Mouse (Mus musculus) limb, embryonic 10.5 days (tissue): ENCODE results near the gene Pgam2. TPM values are rescaled to one million over a fixed set of nuclear protein-coding genes. Genes with fewer than 3 reads are reported as not detected.
"Not testable (repeated sequence)": the region's sequence is repeated elsewhere in the genome, so short reads cannot be mapped to it uniquely, and the experiment has no call there.

Source experiments
- DNase-seq: peaks from one replicate; pipeline ENCODE4 v3.0.0-alpha.2; 2017; ENCODE audit warnings: low spot score
- H3K27ac ChIP-seq: fragments of 300-500 bp; sonication (generic); 2 replicates; pipeline ENCODE4 v1.5.1; 2016; ENCODE audit warnings: mild to moderate bottlenecking
- H3K27me3 ChIP-seq: fragments of 300-500 bp; sonication (generic); 2 replicates; pipeline ENCODE4 v1.6.1; 2016; ENCODE audit warnings: low read depth, mild to moderate bottlenecking; ENCODE audit not compliant: poor library complexity, severe bottlenecking
- H3K36me3 ChIP-seq: fragments of 300-500 bp; sonication (generic); 2 replicates; pipeline ENCODE4 v1.6.1; 2016; ENCODE audit warnings: mild to moderate bottlenecking, moderate library complexity
- H3K4me1 ChIP-seq: fragments of 300-500 bp; sonication (generic); 2 replicates; pipeline ENCODE4 v1.6.1; 2016
- H3K4me3 ChIP-seq: fragments of 300-500 bp; sonication (generic); 2 replicates; pipeline ENCODE4 v1.5.1; 2016; ENCODE audit warnings: mild to moderate bottlenecking, moderate library complexity
- H3K9me3 ChIP-seq: fragments of 300-500 bp; sonication (generic); replicated peaks from 2 replicates; pipeline ENCODE4 v1.6.1; 2016; ENCODE audit warnings: mild to moderate bottlenecking
- WGBS: fragments of 180-500 bp; shearing (Covaris S2); methylation state at CpG from one replicate; pipeline ENCODE4 v1.1.7; 2016; 5-methylcytosine and 5-hydroxymethylcytosine counted together
- polyA plus RNA-seq: library from polyadenylated mRNA; unstranded; fragments of >200 nt; fragmentation: Nextera tagmentation; extraction: Ambion mirVana; gene quantifications from 2 replicates; pipeline ENCODE4 v1.2.1, GENCODE M21; 2016

The Pgam2 gene
- polyA plus RNA-seq, 1 experiment from 2014 or later = 9.6 TPM

DNA sequence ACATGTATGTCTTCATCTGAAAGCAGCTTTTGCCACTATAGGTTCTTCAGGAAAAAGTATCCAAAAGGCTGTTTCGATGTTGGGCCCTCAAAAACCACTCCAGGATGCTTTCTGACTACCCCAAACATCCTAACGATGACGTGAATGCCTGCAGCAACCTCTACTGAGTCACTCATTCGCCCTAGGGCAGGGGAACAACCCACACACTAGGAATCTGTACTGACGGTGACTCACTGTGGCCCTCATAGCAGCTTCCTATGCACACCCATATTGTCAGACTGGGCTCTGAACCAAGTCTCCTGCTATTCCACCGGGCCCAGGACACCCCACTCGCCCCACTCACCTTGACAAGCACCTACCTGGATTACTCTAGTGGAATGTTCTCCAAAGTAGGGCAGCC lies 31.5 kb upstream of the Pgam2 start:
- 88% methylated on average over 7 of the region's 7 CpGs for WGBS
- H3K27me3 ChIP-seq = no peaks in the 10 kb centered on the region
- H3K27ac ChIP-seq = no peak overlapping the region
- H3K4me3 ChIP-seq = no peak overlapping the region
- no peaks in the 10 kb centered on the region for H3K9me3 ChIP-seq
- peaks cover 31% of the 10 kb centered on the region for H3K36me3 ChIP-seq
- peaks cover 17% of the 10 kb centered on the region for H3K4me1 ChIP-seq
- no peak for DNase-seq

- H3K9me3 ChIP-seq = no peaks in the 10 kb centered on the region
- no peak for DNase-seq
- peaks cover 36% of the 10 kb centered on the region for H3K36me3 ChIP-seq
- H3K27me3 ChIP-seq = no peaks in the 10 kb centered on the region
- no peak overlapping the region for H3K4me3 ChIP-seq
- WGBS = 91% methylated on average over 9 of the region's 9 CpGs
- no peak overlapping the region for H3K27ac ChIP-seq
- H3K4me1 ChIP-seq = peaks cover 11% of the 10 kb centered on the region
Measured at GRCm38 (mm10) chr11:5834506-5834905, 31.0 kb upstream of the Pgam2 start.

DNA sequence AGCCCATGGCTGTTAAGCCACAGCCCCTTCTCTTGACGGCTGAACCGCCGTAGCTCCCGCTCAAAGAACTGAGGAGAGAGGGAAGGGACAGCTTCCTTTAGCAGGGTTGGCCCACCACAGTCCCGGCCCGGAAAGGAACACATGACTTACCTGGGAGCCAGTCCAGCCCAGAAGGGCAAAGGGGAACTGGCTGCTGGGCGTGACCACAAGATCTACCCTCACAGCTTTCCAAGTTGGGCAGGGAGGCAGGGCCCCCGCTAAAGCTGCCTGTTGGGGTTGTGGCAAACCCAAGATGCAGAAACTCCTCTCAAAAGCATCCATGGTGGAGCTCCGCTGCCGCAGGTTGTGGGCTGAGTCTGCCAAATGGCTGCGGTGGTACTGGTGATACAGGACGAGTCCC lies 25.8 kb upstream of the Pgam2 start:
- Histone ChIP-seq H3K27ac (no peak overlapping the region), H3K36me3 (peaks cover 54% of the 10 kb centered on the region), H3K9me3 (no peaks in the 10 kb centered on the region), H3K27me3 (no peaks in the 10 kb centered on the region), H3K4me1 (0 out of 2 replicates have a peak, but pooled peaks cover 2% of the 10 kb centered on the region), H3K4me3 (no peak overlapping the region)
- DNase-seq = no peak
- WGBS = 93% methylated on average over 12 of the region's 12 CpGs

DNA sequence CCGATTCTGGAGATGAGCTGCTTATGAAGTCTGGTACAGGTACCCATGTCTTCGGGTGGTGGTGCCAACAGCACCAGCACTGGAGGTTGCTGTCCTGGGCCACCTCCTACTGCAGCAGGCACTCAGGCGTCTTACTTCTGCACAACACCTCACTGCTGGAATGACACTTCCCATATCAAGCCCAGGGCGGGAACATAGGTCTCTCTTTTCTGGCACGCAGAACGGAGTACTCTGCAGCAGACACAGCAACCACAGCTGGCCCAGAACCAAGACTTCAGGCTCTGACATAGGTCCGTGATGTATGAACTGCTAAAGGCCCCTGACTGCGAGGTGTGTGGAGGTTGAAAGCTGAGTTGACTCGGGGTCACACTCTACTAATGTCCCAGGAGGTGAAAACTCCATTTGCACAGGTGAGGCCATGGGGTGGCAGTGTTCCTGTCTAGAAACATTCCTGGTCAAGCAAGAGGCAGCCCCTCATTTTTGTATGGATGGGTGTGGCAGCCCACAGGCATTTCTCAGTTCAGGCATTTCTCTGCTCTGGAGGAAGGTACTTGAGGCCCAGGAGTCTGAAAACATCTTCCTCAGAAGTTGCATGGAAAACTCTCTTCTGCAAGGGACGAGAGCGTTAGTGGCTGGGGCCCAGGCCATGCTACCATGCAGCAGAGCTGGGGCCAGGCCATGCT lies 25.1 kb upstream of the Pgam2 start:
- Histone ChIP-seq H3K27me3 (no peaks in the 10 kb centered on the region), H3K36me3 (peaks cover 48% of the 10 kb centered on the region), H3K27ac (no peak overlapping the region), H3K9me3 (no peaks in the 10 kb centered on the region), H3K4me1 (0 out of 2 replicates have a peak, but pooled peaks cover 2% of the 10 kb centered on the region), H3K4me3 (no peak overlapping the region)
- DNase-seq = no peak
- WGBS = 88% methylated on average over 11 of the region's 11 CpGs

DNA sequence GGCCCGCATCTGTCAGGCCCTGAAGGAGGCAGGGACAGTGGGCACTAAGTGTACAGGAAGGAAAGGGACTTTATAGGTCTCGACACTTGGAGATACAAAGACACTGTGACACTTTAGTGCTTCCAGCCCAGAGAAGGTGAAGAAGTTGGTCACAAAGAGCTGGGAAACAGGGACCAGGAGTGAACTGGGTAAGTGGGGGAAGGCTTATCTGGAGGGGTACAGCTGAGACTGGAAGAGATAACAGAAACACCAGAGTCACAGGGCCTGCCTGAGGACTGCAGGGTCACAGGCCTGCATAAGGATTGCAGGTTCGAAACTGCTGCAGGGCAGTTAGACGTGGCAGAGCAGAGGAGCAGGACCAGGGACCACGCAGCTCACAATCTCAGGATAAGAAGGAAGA lies 24.4 kb upstream of the Pgam2 start:
- 88% methylated on average over 5 of the region's 5 CpGs for WGBS
- Histone ChIP-seq H3K36me3 (peaks cover 47% of the 10 kb centered on the region), H3K4me1 (0 out of 2 replicates have a peak, but pooled peaks cover 2% of the 10 kb centered on the region), H3K4me3 (no peak overlapping the region), H3K9me3 (no peaks in the 10 kb centered on the region), H3K27me3 (no peaks in the 10 kb centered on the region), H3K27ac (no peak overlapping the region)
- DNase-seq = no peak

DNA sequence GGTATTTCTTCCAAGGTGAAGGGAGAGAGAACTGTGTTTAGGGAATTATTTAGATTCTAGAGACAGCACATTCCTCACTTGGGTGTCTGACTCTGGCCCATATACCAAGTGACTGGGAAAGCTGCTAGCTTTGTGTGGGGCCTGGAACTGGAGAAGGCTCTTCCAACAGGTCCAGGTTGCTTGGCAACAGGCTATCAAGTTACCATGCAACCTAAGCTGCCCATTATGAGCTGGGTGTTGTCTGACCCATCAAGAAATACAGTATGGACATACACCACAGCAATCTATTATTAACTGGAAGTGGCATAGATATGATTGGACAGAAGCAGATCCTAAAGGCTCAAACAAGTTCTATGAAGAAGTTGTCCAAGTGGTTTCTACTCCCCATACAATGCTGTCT lies 21.9 kb upstream of the Pgam2 start:
- Histone ChIP-seq H3K4me1 (0 out of 2 replicates have a peak, but pooled peaks cover 2% of the 10 kb centered on the region), H3K27me3 (no peaks in the 10 kb centered on the region), H3K36me3 (peaks cover 24% of the 10 kb centered on the region), H3K9me3 (no peaks in the 10 kb centered on the region), H3K27ac (no peak overlapping the region), H3K4me3 (no peak overlapping the region)
- DNase-seq = no peak

- Histone ChIP-seq H3K27me3 (no peaks in the 10 kb centered on the region), H3K36me3 (no peaks in the 10 kb centered on the region), H3K9me3 (no peaks in the 10 kb centered on the region), H3K4me1 (no peaks in the 10 kb centered on the region), H3K27ac (no peak overlapping the region), H3K4me3 (no peak overlapping the region)
- no peak for DNase-seq
- WGBS = 83% methylated on average over 2 of the region's 2 CpGs
Measured at GRCm38 (mm10) chr11:5819223-5819622, 15.7 kb upstream of the Pgam2 start.

DNA sequence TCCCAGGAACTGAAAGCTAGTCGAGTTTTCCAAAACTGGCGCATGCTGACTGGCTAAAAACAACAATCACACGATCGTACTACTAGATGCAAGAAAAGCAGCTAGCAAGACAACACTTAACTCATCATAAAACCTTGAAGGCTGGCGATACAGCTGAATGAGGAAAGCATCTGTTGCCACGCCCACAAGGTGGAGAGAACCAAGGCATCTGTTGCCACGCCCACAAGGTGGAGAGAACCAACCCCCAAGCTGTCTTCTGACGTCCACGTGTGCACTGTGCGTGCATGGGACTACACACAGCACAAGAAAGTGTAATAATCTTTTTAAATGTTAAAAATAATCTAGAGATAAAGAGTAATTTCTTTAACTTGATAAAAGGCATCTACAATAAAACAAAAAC lies 9.8 kb upstream of the Pgam2 start:
- Histone ChIP-seq H3K9me3 (no peaks in the 10 kb centered on the region), H3K36me3 (no peaks in the 10 kb centered on the region), H3K4me1 (no peaks in the 10 kb centered on the region), H3K27ac (no peak overlapping the region), H3K27me3 (no peaks in the 10 kb centered on the region), H3K4me3 (no peak overlapping the region)
- no peak for DNase-seq
- WGBS = 80% methylated on average over 10 of the region's 10 CpGs

GRCm38 (mm10) chr11:5809487-5809886 lies 6.0 kb upstream of the Pgam2 start:
- not testable (repeated sequence) for H3K27ac ChIP-seq, H3K4me3 ChIP-seq, H3K4me1 ChIP-seq, H3K27me3 ChIP-seq, DNase-seq, H3K36me3 ChIP-seq, H3K9me3 ChIP-seq
- WGBS = 92% methylated on average over 4 of the region's 4 CpGs

GRCm38 (mm10) chr11:5807956-5808355 lies 4.4 kb upstream of the Pgam2 start:
- no peak overlapping the region for H3K27ac ChIP-seq
- WGBS = 89% methylated on average over 9 of the region's 9 CpGs
- H3K27me3 ChIP-seq = no peaks in the 10 kb centered on the region
- H3K4me1 ChIP-seq = peaks cover 14% of the 10 kb centered on the region
- no peak overlapping the region for H3K4me3 ChIP-seq
- no peaks in the 10 kb centered on the region for H3K9me3 ChIP-seq
- no peaks in the 10 kb centered on the region for H3K36me3 ChIP-seq
- DNase-seq = no peak

- H3K27ac ChIP-seq = no peak overlapping the region
- H3K4me1 ChIP-seq = peaks cover 25% of the 10 kb centered on the region
- H3K4me3 ChIP-seq = no peak overlapping the region
- H3K27me3 ChIP-seq = no peaks in the 10 kb centered on the region
- 91% methylated on average over 3 of the region's 3 CpGs for WGBS
- no peaks in the 10 kb centered on the region for H3K9me3 ChIP-seq
- peaks cover 13% of the 10 kb centered on the region for H3K36me3 ChIP-seq
- DNase-seq = no peak
Measured at GRCm38 (mm10) chr11:5805711-5806110, 2.2 kb upstream of the Pgam2 start.

DNA sequence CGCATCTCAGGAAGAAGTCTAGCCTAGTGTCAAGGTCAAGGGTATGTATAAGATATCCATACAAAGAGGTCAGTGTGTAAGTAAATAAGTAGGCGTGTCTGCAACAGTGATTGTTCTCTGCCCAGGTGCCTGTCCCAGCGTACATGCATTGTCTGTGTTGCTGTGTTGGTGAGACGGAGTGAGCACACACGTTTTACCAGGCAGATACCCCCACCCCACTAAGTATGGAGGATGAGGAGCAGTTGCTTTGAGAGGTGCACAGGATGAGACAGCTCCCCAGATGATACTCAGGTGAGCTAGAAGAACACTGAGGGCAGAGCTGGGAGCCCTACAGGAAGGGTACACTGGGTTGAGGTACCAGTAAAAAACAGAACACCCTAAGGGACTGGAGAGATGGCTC lies 641 bp upstream of the Pgam2 start:
- DNase-seq = no peak
- H3K4me1 ChIP-seq = peaks cover 25% of the 10 kb centered on the region
- WGBS = 83% methylated on average over 5 of the region's 5 CpGs
- H3K4me3 ChIP-seq = no peak overlapping the region
- H3K36me3 ChIP-seq = peaks cover 28% of the 10 kb centered on the region
- no peaks in the 10 kb centered on the region for H3K9me3 ChIP-seq
- H3K27ac ChIP-seq = no peak overlapping the region
- H3K27me3 ChIP-seq = no peaks in the 10 kb centered on the region

DNA sequence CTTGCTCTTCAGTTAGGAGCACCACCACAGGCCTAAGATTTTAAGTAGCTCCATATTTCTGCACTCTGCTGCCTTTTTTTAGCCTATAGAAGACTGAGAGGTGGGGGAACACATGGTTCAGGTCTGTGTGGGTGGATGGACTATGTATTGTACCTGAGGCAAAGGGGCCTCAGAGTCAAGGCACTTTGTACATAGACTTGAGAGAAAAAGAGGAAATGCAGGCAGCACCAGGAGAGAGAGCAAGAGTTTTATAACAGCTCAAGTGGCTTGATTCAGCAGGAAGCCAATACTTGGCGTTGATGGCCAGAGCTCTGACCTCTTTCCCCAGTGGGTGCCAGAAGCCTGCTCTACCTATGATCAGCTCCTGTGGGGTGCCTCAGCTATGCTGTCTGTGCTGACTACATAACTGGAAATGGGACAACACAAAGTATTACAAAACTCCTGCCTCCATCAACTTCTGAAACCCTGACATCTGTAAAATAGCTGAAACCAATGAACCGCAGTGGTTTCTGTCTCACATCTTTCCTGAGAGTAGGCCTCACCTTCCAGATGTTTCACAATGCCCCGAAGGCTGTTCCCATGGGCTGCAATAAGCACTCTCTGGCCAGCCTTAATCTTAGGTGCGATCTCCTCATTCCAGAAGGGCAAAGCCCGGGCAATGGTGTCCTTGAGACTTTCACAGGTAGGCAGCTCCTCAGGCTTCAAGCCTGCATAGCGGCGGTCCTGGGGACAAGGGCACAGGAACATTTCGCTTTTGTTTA lies 896 bp downstream of the Pgam2 start:
- H3K4me3 ChIP-seq = peak overlapping the region; percentile 6; the same call in 1 of the 2 replicates
- H3K27ac ChIP-seq = peak overlapping the region; percentile 32; the same call in 1 of the 2 replicates
- no peaks in the 10 kb centered on the region for H3K9me3 ChIP-seq
- DNase-seq = no peak
- peaks cover 25% of the 10 kb centered on the region for H3K4me1 ChIP-seq
- H3K27me3 ChIP-seq = no peaks in the 10 kb centered on the region
- WGBS = 79% methylated on average over 8 of the region's 8 CpGs
- H3K36me3 ChIP-seq = peaks cover 42% of the 10 kb centered on the region
